Mouse (Mus musculus): ENCODE measurements around the gene Sec62. TPM values are rescaled to one million over a fixed set of nuclear protein-coding genes. Genes with fewer than 3 reads are reported as not detected.

Sec62 gene
- 60.5 and 65.5 TPM in 2 replicates for polyA plus RNA-seq (2016; fragmentation: Nextera tagmentation; extraction: Ambion mirVana)

DNA sequence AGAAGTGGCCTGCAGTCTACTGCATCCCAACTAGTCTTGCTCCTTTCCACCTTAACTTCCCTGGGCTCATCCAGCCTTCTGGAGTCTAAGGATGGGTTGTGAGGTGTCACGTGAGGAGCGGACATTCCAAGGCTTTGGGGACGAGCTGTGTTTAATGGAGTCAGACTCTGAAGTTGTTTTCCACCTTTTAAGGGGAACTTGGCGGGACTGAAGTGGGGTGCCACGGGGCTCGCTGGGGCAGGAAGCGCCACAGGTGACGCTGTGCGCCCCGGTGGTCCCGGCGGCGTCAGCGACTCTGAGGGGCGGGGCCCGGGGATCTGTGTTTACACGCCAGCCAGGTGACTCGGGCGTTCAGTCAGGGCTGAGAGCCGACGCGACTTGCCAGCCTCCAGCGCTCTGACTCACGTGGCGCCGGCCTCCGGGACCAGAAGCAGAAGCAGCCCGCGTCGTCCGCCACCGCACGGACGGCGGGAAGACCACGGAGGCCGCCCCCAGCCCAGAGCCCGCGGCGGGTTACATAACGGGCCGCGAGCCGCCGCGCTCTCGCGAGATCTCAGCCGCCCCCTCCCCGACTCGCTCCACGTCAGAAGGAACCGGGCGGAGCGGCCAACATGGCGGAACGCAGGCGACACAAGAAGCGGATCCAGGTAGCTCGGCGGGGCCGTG is at the start of gene Sec62:
Gene Sec62, plus strand, starts transcription at position 139 of the 666 bp plus-strand sequence.
- Histone ChIP-seq H3K27me3 (replicated peaks) (peaks cover 3% of the 10 kb centered on the region; the same call in 1 of the 2 replicates), H3K9ac (peak within 1 kb of the TSS; percentile 95), H3K27ac (peak within 1 kb of the TSS; percentile 87), H3K36me3 (0 out of 2 replicates have a peak, but pooled peaks cover 3% of the 10 kb centered on the region), H3K4me2 (peak within 1 kb of the TSS; percentile 79), H3K4me3 (peak within 1 kb of the TSS; percentile 99), H3K9me3 (replicated peaks) (no peaks in the 10 kb centered on the region), H3K4me1 (peaks cover 30% of the 10 kb centered on the region)
- under 1% methylated on average over 61 of the region's 62 CpGs for WGBS (ENCODE audit: insufficient replicate concordance)
- ATAC-seq, result peak; percentile 89

DNA sequence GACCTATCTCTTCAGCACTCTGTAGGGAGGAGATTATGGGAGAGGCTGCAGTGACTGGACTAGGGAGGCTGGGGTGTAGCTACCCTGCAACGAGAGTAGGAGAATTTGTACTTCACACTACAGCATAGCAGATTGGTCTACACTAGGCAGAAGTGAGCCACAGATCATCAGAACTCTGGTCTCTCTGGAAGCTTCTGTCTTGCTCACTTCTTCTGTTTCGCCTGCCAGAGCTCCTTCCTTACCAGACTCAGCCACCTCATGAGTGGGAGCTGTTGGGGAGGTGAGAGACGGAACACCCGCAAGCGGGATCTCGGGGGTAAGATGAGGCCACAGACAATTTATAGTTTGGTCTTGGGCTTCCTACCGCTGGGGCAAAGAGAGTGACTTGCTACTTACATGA is 49.8 kb upstream of the Sec62 start:
- H3K9me3 ChIP-seq (replicated peaks), result no peaks in the 10 kb centered on the region
- ATAC-seq, result no peak
- 75% methylated on average over 7 of the region's 7 CpGs for WGBS (ENCODE audit: insufficient replicate concordance)
- no peak overlapping the region for H3K27ac ChIP-seq
- H3K9ac ChIP-seq, result no peak overlapping the region
- H3K4me3 ChIP-seq, result no peak overlapping the region
- no peaks in the 10 kb centered on the region for H3K36me3 ChIP-seq
- no peak overlapping the region for H3K4me2 ChIP-seq
- H3K27me3 ChIP-seq (replicated peaks), result no peaks in the 10 kb centered on the region
- H3K4me1 ChIP-seq, result no peaks in the 10 kb centered on the region

DNA sequence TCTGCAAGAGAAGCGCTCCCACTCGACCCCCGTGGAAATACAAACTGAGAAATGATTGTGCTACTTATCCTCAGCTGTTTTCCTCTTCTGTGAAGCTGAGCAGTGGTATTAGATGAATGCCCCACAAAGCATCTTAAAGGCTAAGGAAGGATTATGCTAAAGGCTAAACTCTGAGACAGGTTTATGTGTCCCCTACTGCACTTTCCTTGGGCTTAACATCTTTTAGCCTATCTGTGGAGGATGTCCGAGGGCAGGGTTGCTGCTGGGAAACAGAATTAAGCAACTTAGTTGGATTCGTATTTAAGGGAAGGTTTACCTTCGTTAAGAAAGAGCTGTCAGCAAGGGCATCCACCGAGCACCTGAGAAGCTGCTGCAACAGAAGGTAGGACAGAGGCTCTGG is 46.7 kb upstream of the Sec62 start, which contains the start of gene Samd7:
Gene Samd7, plus strand, starts transcription at position 288 of the 400 bp plus-strand sequence.
- WGBS (ENCODE audit: insufficient replicate concordance), result 65% methylated on average over 7 of the region's 7 CpGs
- no peak for ATAC-seq
- no peak within 1 kb of the TSS for H3K4me3 ChIP-seq

GRCm38 (mm10) chr3:30748316-30748715 is 44.4 kb upstream of the Sec62 start:
- Histone ChIP-seq H3K4me1 (no peaks in the 10 kb centered on the region), H3K9me3 (replicated peaks) (no peaks in the 10 kb centered on the region), H3K4me2 (no peak overlapping the region), H3K9ac (no peak overlapping the region), H3K36me3 (no peaks in the 10 kb centered on the region), H3K27me3 (replicated peaks) (no peaks in the 10 kb centered on the region), H3K4me3 (no peak overlapping the region), H3K27ac (no peak overlapping the region)
- 87% methylated on average over 9 of the region's 9 CpGs for WGBS (ENCODE audit: insufficient replicate concordance)
- no peak for ATAC-seq

More for the DNA sequence above, 46.7 kb upstream of the Sec62 start, which contains the start of gene Samd7:
- no peak within 1 kb of the TSS for H3K9ac ChIP-seq
- no peaks in the 10 kb centered on the region for H3K4me1 ChIP-seq
- no peaks in the 10 kb centered on the region for H3K27me3 ChIP-seq (replicated peaks)
- H3K4me2 ChIP-seq, result no peak within 1 kb of the TSS
- no peaks in the 10 kb centered on the region for H3K36me3 ChIP-seq
- H3K9me3 ChIP-seq (replicated peaks), result no peaks in the 10 kb centered on the region
- no peak within 1 kb of the TSS for H3K27ac ChIP-seq

DNA sequence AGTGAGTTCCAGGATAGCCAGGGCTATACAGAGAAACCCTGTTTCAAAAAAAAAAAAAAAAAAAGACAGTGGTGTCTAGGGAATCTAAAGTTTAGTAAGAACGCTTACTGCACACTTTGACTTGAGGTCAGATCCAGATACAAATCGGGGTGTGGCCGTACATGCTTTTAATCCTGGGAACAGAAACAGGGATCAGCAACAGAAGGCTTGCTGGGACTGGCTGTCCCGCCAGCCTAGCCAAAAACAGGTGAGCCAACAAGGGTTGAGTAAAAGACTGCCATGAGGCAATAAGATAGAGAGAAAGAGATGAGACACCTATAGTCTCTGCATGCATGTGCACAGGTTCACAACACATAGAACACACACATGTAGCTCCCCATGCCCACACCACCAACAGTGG is 38.0 kb upstream of the Sec62 start:
- Histone ChIP-seq H3K4me1 (no peaks in the 10 kb centered on the region), H3K9me3 (replicated peaks) (no peaks in the 10 kb centered on the region), H3K4me2 (no peak overlapping the region), H3K9ac (no peak overlapping the region), H3K4me3 (no peak overlapping the region), H3K36me3 (no peaks in the 10 kb centered on the region), H3K27ac (no peak overlapping the region), H3K27me3 (replicated peaks) (peaks cover 5% of the 10 kb centered on the region; the same call in 1 of the 2 replicates)
- WGBS (ENCODE audit: insufficient replicate concordance), result 82% methylated on average over 4 of the region's 4 CpGs
- no peak for ATAC-seq

DNA sequence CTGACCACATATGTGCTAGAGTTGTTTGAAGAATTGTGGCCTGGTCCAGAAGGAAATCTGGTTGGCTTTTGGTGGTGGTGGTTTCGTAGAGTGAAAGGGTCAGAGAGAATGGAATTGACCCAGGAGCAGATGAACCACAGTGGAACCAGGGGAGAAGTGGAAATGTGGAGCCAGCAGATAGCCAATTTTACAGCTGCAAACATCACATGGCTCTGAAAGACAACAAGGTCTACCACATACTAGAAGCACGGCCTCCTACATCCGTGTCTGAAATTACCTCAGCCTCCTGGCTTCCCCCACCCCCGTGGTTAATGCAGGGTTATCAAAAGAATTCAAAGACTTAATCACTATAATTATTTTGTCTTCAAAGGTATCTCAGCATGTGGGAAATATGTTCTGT is 27.8 kb upstream of the Sec62 start:
- peaks cover 43% of the 10 kb centered on the region for H3K4me1 ChIP-seq
- no peaks in the 10 kb centered on the region for H3K9me3 ChIP-seq (replicated peaks)
- peaks cover 3% of the 10 kb centered on the region; the same call in 1 of the 2 replicates for H3K27me3 ChIP-seq (replicated peaks)
- ATAC-seq, result no peak
- H3K9ac ChIP-seq, result peak overlapping the region; percentile 63
- H3K4me3 ChIP-seq, result peak overlapping the region; percentile 48
- H3K36me3 ChIP-seq, result no peaks in the 10 kb centered on the region
- 42% methylated on average over 4 of the region's 4 CpGs for WGBS (ENCODE audit: insufficient replicate concordance)
- H3K4me2 ChIP-seq, result peak overlapping the region; percentile 71
- H3K27ac ChIP-seq, result peak overlapping the region; percentile 97

GRCm38 (mm10) chr3:30765311-30766027 is 27.2 kb upstream of the Sec62 start:
- H3K27ac ChIP-seq, result peak overlapping the region; percentile 97
- H3K36me3 ChIP-seq, result no peaks in the 10 kb centered on the region
- no peaks in the 10 kb centered on the region for H3K9me3 ChIP-seq (replicated peaks)
- peak overlapping the region; percentile 48 for H3K4me3 ChIP-seq
- H3K9ac ChIP-seq, result peak overlapping the region; percentile 63
- H3K4me2 ChIP-seq, result peak overlapping the region; percentile 71
- peaks cover 43% of the 10 kb centered on the region for H3K4me1 ChIP-seq
- WGBS (ENCODE audit: insufficient replicate concordance), result 25% methylated on average over 10 of the region's 10 CpGs
- ATAC-seq, result peak; percentile 98
- peaks cover 3% of the 10 kb centered on the region; the same call in 1 of the 2 replicates for H3K27me3 ChIP-seq (replicated peaks)

GRCm38 (mm10) chr3:30766177-30766576 is 26.5 kb upstream of the Sec62 start:
- H3K9me3 ChIP-seq (replicated peaks), result no peaks in the 10 kb centered on the region
- peaks cover 43% of the 10 kb centered on the region for H3K4me1 ChIP-seq
- H3K4me2 ChIP-seq, result peak overlapping the region; percentile 71
- peak overlapping the region; percentile 61 for H3K9ac ChIP-seq
- 21% methylated on average over 7 of the region's 7 CpGs for WGBS (ENCODE audit: insufficient replicate concordance)
- H3K36me3 ChIP-seq, result no peaks in the 10 kb centered on the region
- peak overlapping the region; percentile 97 for H3K27ac ChIP-seq
- ATAC-seq, result peak; percentile 79
- H3K27me3 ChIP-seq (replicated peaks), result no peaks in the 10 kb centered on the region; the same call in 1 of the 2 replicates
- peak overlapping the region; percentile 32 for H3K4me3 ChIP-seq

GRCm38 (mm10) chr3:30767271-30767670 is 25.4 kb upstream of the Sec62 start:
- Histone ChIP-seq H3K27me3 (replicated peaks) (no peaks in the 10 kb centered on the region), H3K4me2 (no peak overlapping the region), H3K36me3 (no peaks in the 10 kb centered on the region), H3K9me3 (replicated peaks) (no peaks in the 10 kb centered on the region), H3K4me1 (peaks cover 43% of the 10 kb centered on the region), H3K27ac (peak overlapping the region; percentile 48; the same call in 1 of the 2 replicates), H3K4me3 (no peak overlapping the region), H3K9ac (no peak overlapping the region)
- WGBS (ENCODE audit: insufficient replicate concordance), result 66% methylated on average over 6 of the region's 6 CpGs
- no peak for ATAC-seq

DNA sequence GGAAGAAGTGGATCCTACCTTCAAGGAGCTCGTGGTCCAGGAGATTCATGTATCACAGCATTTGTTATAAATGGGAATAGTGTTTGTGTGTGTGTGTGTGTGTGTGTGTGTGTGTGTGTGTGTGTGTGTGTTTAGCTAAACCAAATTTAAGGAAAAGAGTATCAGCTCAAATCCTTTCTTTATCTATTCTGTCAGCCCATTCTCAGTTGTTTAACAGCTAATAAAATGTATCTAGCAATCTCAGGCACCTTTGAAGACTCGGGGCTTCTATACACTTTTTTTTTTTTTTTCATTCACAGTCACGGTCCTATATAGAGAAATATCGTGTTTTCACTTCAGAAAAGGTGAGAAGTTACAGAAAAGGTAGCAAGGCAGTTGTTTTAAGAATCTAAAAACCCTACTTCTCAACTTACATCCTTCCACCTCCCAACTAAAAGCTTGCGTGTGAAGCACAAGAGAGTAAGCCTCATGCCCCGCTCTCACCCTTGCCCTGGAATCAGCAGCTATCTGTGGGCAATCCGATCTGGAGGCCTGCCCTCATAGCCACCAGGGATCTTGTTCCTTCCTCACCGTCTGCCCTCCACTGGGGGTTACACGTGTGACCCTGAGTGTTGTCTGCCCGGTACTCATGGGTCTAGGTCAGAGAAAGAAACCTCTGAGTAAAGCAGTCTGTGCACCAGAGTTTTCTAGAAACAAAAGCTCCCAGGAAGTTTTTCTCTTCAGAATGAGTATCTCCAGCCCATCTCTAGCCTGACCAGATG is 22.7 kb upstream of the Sec62 start:
- Histone ChIP-seq H3K27me3 (replicated peaks) (peaks cover 10% of the 10 kb centered on the region), H3K4me1 (peaks cover 30% of the 10 kb centered on the region), H3K36me3 (no peaks in the 10 kb centered on the region), H3K4me3 (no peak overlapping the region), H3K9me3 (replicated peaks) (no peaks in the 10 kb centered on the region), H3K9ac (no peak overlapping the region), H3K27ac (no peak overlapping the region), H3K4me2 (no peak overlapping the region)
- 60% methylated on average over 10 of the region's 10 CpGs for WGBS (ENCODE audit: insufficient replicate concordance)
- ATAC-seq, result no peak

DNA sequence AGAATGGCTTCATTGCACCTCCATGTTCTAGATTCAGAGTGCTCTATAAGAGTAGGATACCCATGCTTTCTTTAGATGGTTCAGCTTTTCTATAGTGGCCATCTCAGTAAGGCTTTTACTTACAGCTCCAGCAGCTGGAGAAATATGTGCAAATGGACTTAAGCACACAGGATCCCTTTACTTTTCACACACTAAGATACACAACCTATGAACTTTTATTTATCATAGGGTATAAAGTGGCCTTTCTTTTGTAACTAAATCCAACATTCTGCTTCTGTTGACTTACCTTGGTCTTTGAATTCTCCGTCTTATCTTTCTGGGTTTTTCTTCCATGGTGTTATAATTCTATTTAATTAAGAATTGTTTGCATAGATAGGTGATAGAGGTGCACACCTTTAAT is 21.1 kb upstream of the Sec62 start:
- H3K4me2 ChIP-seq, result no peak overlapping the region
- no peaks in the 10 kb centered on the region for H3K9me3 ChIP-seq (replicated peaks)
- ATAC-seq, result no peak
- peaks cover 20% of the 10 kb centered on the region for H3K27me3 ChIP-seq (replicated peaks)
- H3K27ac ChIP-seq, result no peak overlapping the region
- no peak overlapping the region for H3K4me3 ChIP-seq
- H3K36me3 ChIP-seq, result no peaks in the 10 kb centered on the region
- WGBS (ENCODE audit: insufficient replicate concordance), result 75% methylated on average over 1 of the region's 1 CpGs
- peaks cover 17% of the 10 kb centered on the region for H3K4me1 ChIP-seq
- H3K9ac ChIP-seq, result no peak overlapping the region

Data from liver, embryonic 12.5 days (tissue).